31 mouse cellular contexts compared by ENCODE assay signal in genomic region chr5:90872377-90872776, GRCm38 (mm10). TPM values are rescaled to one million over a fixed set of nuclear protein-coding genes. Genes with fewer than 3 reads are reported as not detected.
DNase-seq lines count a peak whose midpoint lies in the region; ATAC-seq and TF ChIP-seq lines count a peak whose summit lies in the region.
"Had no signal": no experiment of that assay in that cellular context is flagged by ENCODE, and none has a peak within 500 bp of the region (broad histone marks: within the 10 kb centered on the region; RNA-seq: fewer than 3 reads in every experiment).

No protein-coding gene starts in this region.

- DNase-seq in kidney, adult 18-20 months: peak; percentile 36
- no peak for DNase-seq in kidney, postnatal 0 days (ENCODE audit: low spot score)
- no peak for DNase-seq in layer of hippocampus, postnatal 14 days (ENCODE audit: low spot score in 2 of 2)
- DNase-seq in right cerebral cortex, postnatal 10 days (ENCODE audit: low spot score in 2 of 2): no peak
- no peak for DNase-seq in forebrain, embryonic 14.5 days (ENCODE audit: low spot score)
- DNase-seq: adrenal gland, postnatal 10 days; cerebellum, adult 8-10 months; cerebellum, postnatal 36 days; embryo, embryonic 11 days; heart, postnatal 36 days; right cerebral cortex, postnatal 4 days; thymus, adult 2 months had no signal

- H3K4me1 ChIP-seq in intestine, embryonic 16.5 days (ENCODE audit: control insufficient read depth, insufficient read depth, low read length): 0 out of 2 replicates have a peak, but pooled peaks cover 6% of the 10 kb centered on the region
- H3K4me1 ChIP-seq in kidney, postnatal 0 days (replicated peaks; ENCODE audit: insufficient read depth, low read length): no peaks in the 10 kb centered on the region
- H3K4me1 ChIP-seq in liver, embryonic 16.5 days (ENCODE audit: control insufficient read depth, low read depth, low read length): no peaks in the 10 kb centered on the region; the same call in 1 of the 2 replicates
- no peaks in the 10 kb centered on the region for H3K4me1 ChIP-seq in forebrain, embryonic 14.5 days (ENCODE audit: control insufficient read depth, insufficient read depth, low read length)
- H3K4me1 ChIP-seq in hindbrain, embryonic 16.5 days (ENCODE audit: control insufficient read depth, insufficient read depth, low read depth, low read length): no peaks in the 10 kb centered on the region
- H3K4me1 ChIP-seq: forebrain, embryonic 12.5 days; hindbrain, embryonic 15.5 days had no signal

- WGBS in intestine, embryonic 16.5 days: 58% methylated on average over 7 of the region's 7 CpGs
- WGBS in kidney, postnatal 0 days: 55% methylated on average over 7 of the region's 7 CpGs
- 47% methylated on average over 7 of the region's 7 CpGs for WGBS in liver, embryonic 16.5 days (ENCODE audit: insufficient replicate concordance)
- 87% methylated on average over 7 of the region's 7 CpGs for WGBS in forebrain, embryonic 14.5 days
- 83% methylated on average over 7 of the region's 7 CpGs for WGBS in hindbrain, embryonic 16.5 days

- no peak overlapping the region for H3K4me3 ChIP-seq in intestine, embryonic 16.5 days (ENCODE audit: low read length)
- no peak overlapping the region for H3K4me3 ChIP-seq in kidney, postnatal 0 days (replicated peaks; ENCODE audit: low read depth, low read length)
- no peak overlapping the region for H3K4me3 ChIP-seq in liver, embryonic 16.5 days (ENCODE audit: low read depth, low read length)
- H3K4me3 ChIP-seq in forebrain, embryonic 14.5 days (ENCODE audit: low read depth, low read length): no peak overlapping the region
- H3K4me3 ChIP-seq in hindbrain, embryonic 16.5 days (ENCODE audit: low read length): no peak overlapping the region
- H3K4me3 ChIP-seq: embryonic facial prominence, embryonic 13.5 days; erythroblast, embryonic 14.5 days; forebrain, embryonic 12.5 days; heart, embryonic 15.5 days; hindbrain, embryonic 15.5 days had no signal

- no peak overlapping the region for H3K4me2 ChIP-seq in intestine, embryonic 16.5 days (ENCODE audit: low read depth, low read length)
- H3K4me2 ChIP-seq in kidney, postnatal 0 days (ENCODE audit: low read length): no peak overlapping the region
- no peak overlapping the region for H3K4me2 ChIP-seq in liver, embryonic 16.5 days (ENCODE audit: low read depth, low read length)
- H3K4me2 ChIP-seq in forebrain, embryonic 14.5 days (ENCODE audit: low read length): no peak overlapping the region
- no peak overlapping the region for H3K4me2 ChIP-seq in hindbrain, embryonic 16.5 days (ENCODE audit: low read length)
- H3K4me2 ChIP-seq: embryonic facial prominence, embryonic 13.5 days; forebrain, embryonic 12.5 days; heart, embryonic 15.5 days; hindbrain, embryonic 15.5 days; midbrain, embryonic 11.5 days had no signal

- H3K36me3 ChIP-seq in intestine, embryonic 16.5 days (ENCODE audit: control insufficient read depth, insufficient read depth, low read length): no peaks in the 10 kb centered on the region
- no peaks in the 10 kb centered on the region for H3K36me3 ChIP-seq in kidney, postnatal 0 days (ENCODE audit: insufficient read depth, low read length)
- H3K36me3 ChIP-seq in liver, embryonic 16.5 days (ENCODE audit: control insufficient read depth, insufficient read depth): no peaks in the 10 kb centered on the region
- H3K36me3 ChIP-seq in forebrain, embryonic 14.5 days (ENCODE audit: control insufficient read depth, insufficient read depth, low read length): no peaks in the 10 kb centered on the region
- H3K36me3 ChIP-seq in hindbrain, embryonic 16.5 days (ENCODE audit: control insufficient read depth, insufficient read depth, low read length): no peaks in the 10 kb centered on the region
- H3K36me3 ChIP-seq: embryonic facial prominence, embryonic 13.5 days; forebrain, embryonic 12.5 days; heart, embryonic 15.5 days; hindbrain, embryonic 15.5 days had no signal

- peak; percentile 97 for ATAC-seq in intestine, embryonic 16.5 days
- peak; percentile 85 for ATAC-seq in kidney, postnatal 0 days (replicated peaks; ENCODE audit: low FRiP score, low read depth)
- peak; percentile 95 for ATAC-seq in liver, embryonic 16.5 days (ENCODE audit: low read depth)
- no peak for ATAC-seq in forebrain, embryonic 14.5 days
- no peak for ATAC-seq in hindbrain, embryonic 16.5 days

- no peaks in the 10 kb centered on the region for H3K9me3 ChIP-seq in intestine, embryonic 16.5 days (ENCODE audit: control insufficient read depth, low read length)
- H3K9me3 ChIP-seq in kidney, postnatal 0 days (replicated peaks; ENCODE audit: low read length): no peaks in the 10 kb centered on the region
- no peaks in the 10 kb centered on the region for H3K9me3 ChIP-seq in liver, embryonic 16.5 days (replicated peaks; ENCODE audit: control insufficient read depth, low read length)
- no peaks in the 10 kb centered on the region for H3K9me3 ChIP-seq in forebrain, embryonic 14.5 days (replicated peaks; ENCODE audit: control insufficient read depth, low read length)
- H3K9me3 ChIP-seq in hindbrain, embryonic 16.5 days (ENCODE audit: control insufficient read depth, low read length): no peaks in the 10 kb centered on the region
- H3K9me3 ChIP-seq: embryonic facial prominence, embryonic 13.5 days; forebrain, embryonic 12.5 days; heart, embryonic 15.5 days; hindbrain, embryonic 15.5 days had no signal

- H3K9ac ChIP-seq in intestine, embryonic 16.5 days (ENCODE audit: low read depth, low read length): no peak overlapping the region
- no peak overlapping the region for H3K9ac ChIP-seq in kidney, postnatal 0 days (ENCODE audit: low read depth, low read length)
- H3K9ac ChIP-seq in liver, embryonic 16.5 days (ENCODE audit: low read depth, low read length): no peak overlapping the region
- no peak overlapping the region for H3K9ac ChIP-seq in forebrain, embryonic 14.5 days (ENCODE audit: low read length)
- no peak overlapping the region for H3K9ac ChIP-seq in hindbrain, embryonic 16.5 days (ENCODE audit: low read depth, low read length)
- H3K9ac ChIP-seq: embryonic facial prominence, embryonic 13.5 days; forebrain, embryonic 12.5 days; heart, embryonic 15.5 days; hindbrain, embryonic 15.5 days had no signal

- no peak for TF ChIP-seq CTCF in kidney, postnatal 0 days (IDR thresholded peaks at IDR 0.05; ENCODE audit: low read depth)

- no peak overlapping the region for H3K27ac ChIP-seq in intestine, embryonic 16.5 days (ENCODE audit: low read length)
- H3K27ac ChIP-seq in kidney, postnatal 0 days: no peak overlapping the region
- no peak overlapping the region for H3K27ac ChIP-seq in liver, embryonic 16.5 days (ENCODE audit: low read length)
- H3K27ac ChIP-seq in forebrain, embryonic 14.5 days (ENCODE audit: low read depth, low read length): no peak overlapping the region
- H3K27ac ChIP-seq in hindbrain, embryonic 16.5 days (ENCODE audit: low read depth, low read length): no peak overlapping the region
- H3K27ac ChIP-seq: embryonic facial prominence, embryonic 13.5 days; forebrain, embryonic 12.5 days; heart, embryonic 15.5 days; hindbrain, embryonic 15.5 days; macrophage had no signal

- H3K27me3 ChIP-seq in intestine, embryonic 16.5 days (replicated peaks; ENCODE audit: control insufficient read depth, insufficient read depth, low read length): no peaks in the 10 kb centered on the region
- no peaks in the 10 kb centered on the region for H3K27me3 ChIP-seq in kidney, postnatal 0 days (ENCODE audit: insufficient read depth, low read length)
- H3K27me3 ChIP-seq in liver, embryonic 16.5 days (ENCODE audit: control insufficient read depth, insufficient read depth, low read depth, low read length): no peaks in the 10 kb centered on the region
- no peaks in the 10 kb centered on the region for H3K27me3 ChIP-seq in forebrain, embryonic 14.5 days (replicated peaks; ENCODE audit: control insufficient read depth, insufficient read depth, low read length)
- no peaks in the 10 kb centered on the region for H3K27me3 ChIP-seq in hindbrain, embryonic 16.5 days (replicated peaks; ENCODE audit: control insufficient read depth, insufficient read depth, low read length)
- H3K27me3 ChIP-seq: embryonic facial prominence, embryonic 13.5 days; forebrain, embryonic 12.5 days; heart, embryonic 15.5 days; hindbrain, embryonic 15.5 days had no signal

RNA-seq across cellular contexts. Expression of gene Cxcl1, which starts 18.7 kb away (rescaled TPM):
- 0.73 and 0.76 TPM in 2 replicates for polyA plus RNA-seq in intestine, embryonic 16.5 days (2015; fragmentation: Nextera tagmentation; extraction: Ambion mirVana)
- 1.0 and 1.3 TPM in 2 replicates for polyA plus RNA-seq in kidney, postnatal 0 days (2015; fragmentation: Nextera tagmentation; extraction: Ambion mirVana)
- 1.4 and 1.5 TPM in 2 replicates for polyA plus RNA-seq in liver, embryonic 16.5 days (2015; fragmentation: Nextera tagmentation; extraction: Ambion mirVana)
- under 1 TPM; 0.46 to 0.83 TPM for total RNA-seq in layer of hippocampus, postnatal 14 days (2021)
- 0.56 TPM in 1 of 2 replicates, not detected in the other for polyA plus RNA-seq in forebrain, embryonic 14.5 days (2014; fragmentation: Nextera tagmentation; extraction: Ambion mirVana)
- polyA plus RNA-seq in hindbrain, embryonic 16.5 days (2015; fragmentation: Nextera tagmentation; extraction: Ambion mirVana): 0.41 and 0.64 TPM in 2 replicates
- total RNA-seq: gastrocnemius, adult 8-10 months; left cerebral cortex, adult 18-20 months; left cerebral cortex, postnatal 36 days; MEL; midbrain, postnatal 0 days had no signal
- polyA plus RNA-seq: erythroblast, embryonic 14.5 days; forebrain, embryonic 12.5 days; midbrain, embryonic 11.5 days; neural tube, embryonic 14.5 days had no signal

RNA-seq across cellular contexts. Expression of gene Cxcl2, which starts 31.3 kb away (rescaled TPM):
- not detected in 2 replicates for polyA plus RNA-seq in intestine, embryonic 16.5 days (2015; fragmentation: Nextera tagmentation; extraction: Ambion mirVana)
- 0.17 TPM in 1 of 2 replicates, not detected in the other for polyA plus RNA-seq in kidney, postnatal 0 days (2015; fragmentation: Nextera tagmentation; extraction: Ambion mirVana)
- not detected in 2 replicates for polyA plus RNA-seq in liver, embryonic 16.5 days (2015; fragmentation: Nextera tagmentation; extraction: Ambion mirVana)
- total RNA-seq in layer of hippocampus, postnatal 14 days (2021): not detected
- not detected in 2 replicates for polyA plus RNA-seq in forebrain, embryonic 14.5 days (2014; fragmentation: Nextera tagmentation; extraction: Ambion mirVana)
- not detected in 2 replicates for polyA plus RNA-seq in hindbrain, embryonic 16.5 days (2015; fragmentation: Nextera tagmentation; extraction: Ambion mirVana)
- total RNA-seq: gastrocnemius, adult 8-10 months; heart, postnatal 36 days; left cerebral cortex, adult 18-20 months; left cerebral cortex, postnatal 36 days; MEL; midbrain, postnatal 0 days had no signal
- polyA plus RNA-seq: C2C12; embryonic facial prominence, embryonic 13.5 days; forebrain, embryonic 12.5 days; heart, embryonic 15.5 days; hindbrain, embryonic 15.5 days; lung, embryonic 16.5 days; midbrain, embryonic 11.5 days; neural tube, embryonic 14.5 days; stomach, embryonic 16.5 days had no signal

RNA-seq across cellular contexts. Expression of gene Mthfd2l, which starts 58.5 kb away (rescaled TPM):
- polyA plus RNA-seq in intestine, embryonic 16.5 days (2015; fragmentation: Nextera tagmentation; extraction: Ambion mirVana): 31.1 and 33.1 TPM in 2 replicates
- 74.1 and 90.5 TPM in 2 replicates for polyA plus RNA-seq in kidney, postnatal 0 days (2015; fragmentation: Nextera tagmentation; extraction: Ambion mirVana)
- 4.8 and 5.8 TPM in 2 replicates for polyA plus RNA-seq in liver, embryonic 16.5 days (2015; fragmentation: Nextera tagmentation; extraction: Ambion mirVana)
- total RNA-seq in layer of hippocampus, postnatal 14 days (2021): 10 to 100 TPM; 16.8 to 18.0 TPM
- polyA plus RNA-seq in forebrain, embryonic 14.5 days (2014; fragmentation: Nextera tagmentation; extraction: Ambion mirVana): 71.9 and 86.0 TPM in 2 replicates
- polyA plus RNA-seq in hindbrain, embryonic 16.5 days (2015; fragmentation: Nextera tagmentation; extraction: Ambion mirVana): 59.4 and 61.8 TPM in 2 replicates
- total RNA-seq: MEL had no signal

Comparison
In these comparisons a context has a peak if more than half of its experiments do, and no peak if none do; other contexts are left out.
1. ATAC-seq: peak in intestine, embryonic 16.5 days (single experiment), kidney, postnatal 0 days (single experiment) and liver, embryonic 16.5 days (single experiment); none in forebrain, embryonic 14.5 days (single experiment) and hindbrain, embryonic 16.5 days (single experiment).